Mouse (Mus musculus) limb, embryonic 11.5 days (tissue): ENCODE results near the gene Focad. TPM values are rescaled to one million over a fixed set of nuclear protein-coding genes. Genes with fewer than 3 reads are reported as not detected.

Source experiments
- ATAC-seq: fragments of 200-750 bp; cut with Nextera tagmentation; 2 replicates; pipeline ENCODE4 v1.8.0; 2017; ENCODE audit warnings: low read depth; ENCODE audit not compliant: insufficient number of reproducible peaks, low FRiP score, low TSS enrichment
- DNase-seq: peaks from one replicate; pipeline ENCODE4 v3.0.0-alpha.2; 2015; ENCODE audit warnings: low spot score
- H3K27ac ChIP-seq: fragments of 300-500 bp; sonication (generic); replicated peaks from 2 replicates; pipeline ENCODE4 v1.5.1; 2014; ENCODE audit warnings: low read depth, mild to moderate bottlenecking, low read length
- H3K27me3 ChIP-seq: fragments of 300-500 bp; sonication (generic); 2 replicates; pipeline ENCODE4 v1.6.1; 2014; ENCODE audit warnings: mild to moderate bottlenecking, low read length, mixed read lengths; ENCODE audit not compliant: control insufficient read depth, insufficient read depth
- H3K36me3 ChIP-seq: fragments of 300-500 bp; sonication (generic); 2 replicates; pipeline ENCODE4 v1.6.1; 2014; ENCODE audit warnings: mild to moderate bottlenecking, low read length, moderate library complexity, mixed read lengths; ENCODE audit not compliant: control insufficient read depth, insufficient read depth
- H3K4me1 ChIP-seq: fragments of 300-500 bp; sonication (generic); 2 replicates; pipeline ENCODE4 v1.6.1; 2014; ENCODE audit warnings: low read length, mixed read lengths; ENCODE audit not compliant: control insufficient read depth, insufficient read depth
- H3K4me2 ChIP-seq: fragments of 300-500 bp; sonication (generic); 2 replicates; pipeline ENCODE4 v1.6.1; 2014; ENCODE audit warnings: low read depth, mild to moderate bottlenecking, moderate library complexity; ENCODE audit not compliant: severe bottlenecking
- H3K4me3 ChIP-seq: fragments of 300-500 bp; sonication (generic); 2 replicates; pipeline ENCODE4 v1.5.1; 2014; ENCODE audit warnings: low read depth, low read length
- H3K9ac ChIP-seq: fragments of 300-500 bp; sonication (generic); 2 replicates; pipeline ENCODE4 v1.6.1; 2014; ENCODE audit warnings: mild to moderate bottlenecking, low read length
- H3K9me3 ChIP-seq: fragments of 300-500 bp; sonication (generic); 2 replicates; pipeline ENCODE4 v1.6.1; 2016; ENCODE audit warnings: low read length; ENCODE audit not compliant: control insufficient read depth
- WGBS: fragments of 180-500 bp; shearing (Covaris S2); extraction: QIAGEN DNeasy Blood & Tissue Kit; methylation state at CpG from one replicate; pipeline ENCODE4 v1.1.7; 2014; 5-methylcytosine and 5-hydroxymethylcytosine counted together
- polyA plus RNA-seq: library from polyadenylated mRNA; unstranded; fragments of >200 nt; fragmentation: Nextera tagmentation; extraction: Ambion mirVana; gene quantifications from 2 replicates; pipeline ENCODE4 v1.2.1, GENCODE M21; 2014

The Focad gene
- polyA plus RNA-seq, 1 experiment from 2014 or later, result 13.9 TPM

- Histone ChIP-seq H3K27ac (no peak overlapping the region), H3K4me3 (no peak overlapping the region), H3K9ac (no peak overlapping the region), H3K36me3 (no peaks in the 10 kb centered on the region), H3K27me3 (no peaks in the 10 kb centered on the region), H3K4me1 (no peaks in the 10 kb centered on the region), H3K4me2 (no peak overlapping the region), H3K9me3 (no peaks in the 10 kb centered on the region)
- ATAC-seq, result no peak
- WGBS, result 67% methylated on average over 8 of the region's 8 CpGs
- DNase-seq, result no peak
These were observed 251.5 kb downstream of the Focad start for GRCm38 (mm10) chr4:88345938-88346337.

GRCm38 (mm10) chr4:88350910-88351309, 256.5 kb downstream of the Focad start:
- H3K27me3 ChIP-seq, result no peaks in the 10 kb centered on the region
- DNase-seq (peak; percentile 78), ATAC-seq (no peak; the same call in 1 of the 2 replicates)
- H3K36me3 ChIP-seq, result no peaks in the 10 kb centered on the region
- H3K4me2 ChIP-seq, result no peak overlapping the region
- H3K27ac ChIP-seq, result no peak overlapping the region
- H3K9ac ChIP-seq, result no peak overlapping the region
- WGBS, result 3% methylated on average over 4 of the region's 4 CpGs
- no peaks in the 10 kb centered on the region for H3K4me1 ChIP-seq
- H3K9me3 ChIP-seq, result no peaks in the 10 kb centered on the region
- H3K4me3 ChIP-seq, result no peak overlapping the region

DNA sequence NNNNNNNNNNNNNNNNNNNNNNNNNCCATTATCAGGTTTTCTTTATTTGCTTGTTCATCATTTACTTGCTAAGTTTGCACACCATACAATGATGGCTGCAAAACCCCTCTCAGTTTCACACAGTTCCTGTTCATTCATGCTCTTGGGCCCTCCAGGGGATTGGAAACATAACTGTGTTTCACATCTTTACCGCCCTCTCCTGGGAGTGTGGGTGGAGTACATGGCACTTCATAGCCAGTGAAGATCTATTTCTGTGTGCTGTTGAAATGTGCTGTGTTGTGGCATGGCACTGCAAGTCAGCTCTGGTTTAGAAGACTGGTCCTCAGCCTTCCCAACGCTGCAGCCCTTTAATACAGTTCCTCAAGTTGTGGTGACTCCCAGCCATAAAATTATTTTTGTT, 262.2 kb downstream of the Focad start:
- H3K4me2 ChIP-seq, result no peak overlapping the region
- no peaks in the 10 kb centered on the region for H3K27me3 ChIP-seq
- DNase-seq, result no peak
- no peak overlapping the region for H3K4me3 ChIP-seq
- H3K4me1 ChIP-seq, result no peaks in the 10 kb centered on the region
- H3K36me3 ChIP-seq, result no peaks in the 10 kb centered on the region
- H3K27ac ChIP-seq, result no peak overlapping the region
- H3K9ac ChIP-seq, result no peak overlapping the region
- no peaks in the 10 kb centered on the region for H3K9me3 ChIP-seq
- WGBS, result 66% methylated on average over 2 of the region's 2 CpGs
- no peak for ATAC-seq

GRCm38 (mm10) chr4:88357431-88357830, 263.0 kb downstream of the Focad start:
- no peak for ATAC-seq
- 84% methylated on average over 3 of the region's 3 CpGs for WGBS
- no peaks in the 10 kb centered on the region for H3K36me3 ChIP-seq
- no peaks in the 10 kb centered on the region for H3K9me3 ChIP-seq
- no peaks in the 10 kb centered on the region for H3K4me1 ChIP-seq
- DNase-seq, result no peak
- H3K4me2 ChIP-seq, result no peak overlapping the region
- H3K27ac ChIP-seq, result no peak overlapping the region
- H3K9ac ChIP-seq, result no peak overlapping the region
- no peaks in the 10 kb centered on the region for H3K27me3 ChIP-seq
- no peak overlapping the region for H3K4me3 ChIP-seq

DNA sequence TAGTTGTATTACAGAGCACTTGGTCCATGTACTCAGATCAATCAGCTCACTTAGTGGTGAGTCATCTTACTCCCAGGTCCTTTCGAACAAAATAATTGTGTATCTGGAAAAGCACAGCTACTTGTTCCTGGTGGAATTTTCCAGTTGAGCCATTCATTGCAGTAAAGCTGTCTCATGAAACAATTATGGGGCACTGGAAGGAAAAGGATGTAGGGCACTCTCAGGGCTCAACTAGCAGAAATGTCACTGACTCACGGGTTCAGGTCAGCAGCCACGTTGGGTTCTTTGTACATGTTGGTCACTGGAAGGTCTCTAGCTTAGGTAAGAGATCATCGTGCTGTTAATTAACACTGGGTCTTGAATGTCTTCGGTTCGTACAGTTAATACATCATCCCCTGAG, 275.5 kb downstream of the Focad start:
- no peak overlapping the region for H3K4me3 ChIP-seq
- no peak overlapping the region for H3K9ac ChIP-seq
- no peak overlapping the region for H3K4me2 ChIP-seq
- H3K27ac ChIP-seq, result no peak overlapping the region
- H3K36me3 ChIP-seq, result no peaks in the 10 kb centered on the region
- no peaks in the 10 kb centered on the region for H3K27me3 ChIP-seq
- no peaks in the 10 kb centered on the region for H3K4me1 ChIP-seq
- no peak for ATAC-seq
- WGBS, result 80% methylated on average over 6 of the region's 6 CpGs
- no peaks in the 10 kb centered on the region for H3K9me3 ChIP-seq
- DNase-seq, result no peak

- Histone ChIP-seq H3K4me1 (no peaks in the 10 kb centered on the region), H3K36me3 (no peaks in the 10 kb centered on the region), H3K4me2 (no peak overlapping the region), H3K27ac (no peak overlapping the region), H3K4me3 (no peak overlapping the region), H3K9ac (no peak overlapping the region), H3K9me3 (no peaks in the 10 kb centered on the region), H3K27me3 (no peaks in the 10 kb centered on the region)
- 78% methylated on average over 8 of the region's 8 CpGs for WGBS
- no peak for DNase-seq
- no peak for ATAC-seq
These were observed 276.4 kb downstream of the Focad start for GRCm38 (mm10) chr4:88370819-88371218.

DNA sequence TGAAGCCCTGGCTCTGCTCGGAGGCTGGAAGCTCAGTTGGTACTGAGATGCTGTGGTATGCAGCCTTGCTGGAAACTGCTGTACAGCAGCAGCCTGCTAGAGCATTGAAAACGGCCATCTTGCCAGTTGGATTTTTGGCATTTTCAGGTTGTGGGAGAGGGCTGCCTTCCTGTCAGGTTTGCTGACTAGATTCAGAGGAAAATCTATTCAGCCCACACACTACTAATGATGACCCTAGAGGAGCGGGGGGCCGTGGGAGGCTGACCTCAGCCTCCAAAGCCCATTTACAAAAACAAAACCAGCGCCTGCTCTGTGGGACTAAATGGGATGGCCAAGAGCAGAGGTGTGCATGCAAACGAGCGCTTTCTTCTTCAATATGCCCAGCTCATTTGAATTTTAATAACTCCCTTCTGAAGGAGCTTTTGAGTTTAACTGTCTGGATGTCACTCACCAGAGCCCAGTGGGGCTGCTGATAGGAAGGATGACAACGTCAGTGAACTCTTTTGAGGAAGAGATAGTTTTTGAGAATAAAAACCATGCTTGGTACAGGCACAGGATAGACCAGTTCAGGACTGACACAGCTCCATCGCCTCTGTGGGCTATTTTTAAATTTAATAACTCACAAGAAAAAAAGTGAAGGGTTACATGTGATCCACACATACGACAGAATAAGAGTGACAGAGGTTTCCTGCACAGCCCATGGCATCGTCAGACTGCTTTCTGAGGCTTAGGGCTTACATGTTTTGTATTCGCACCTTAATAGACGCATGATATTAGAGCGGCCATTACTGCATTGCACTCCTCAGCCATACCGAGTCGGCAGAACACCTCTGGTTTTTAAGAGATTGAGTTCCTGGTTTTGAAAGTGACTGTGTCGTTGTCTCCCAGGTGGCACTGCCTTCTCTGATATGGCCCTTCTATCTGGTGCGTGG, 278.1 kb downstream of the Focad start:
- Histone ChIP-seq H3K9ac (no peak overlapping the region), H3K27ac (no peak overlapping the region), H3K4me1 (no peaks in the 10 kb centered on the region), H3K27me3 (no peaks in the 10 kb centered on the region), H3K4me3 (no peak overlapping the region), H3K9me3 (no peaks in the 10 kb centered on the region), H3K36me3 (no peaks in the 10 kb centered on the region), H3K4me2 (no peak overlapping the region)
- 84% methylated on average over 18 of the region's 18 CpGs for WGBS
- DNase-seq, result no peak
- no peak for ATAC-seq

- no peak for ATAC-seq
- Histone ChIP-seq H3K4me2 (no peak overlapping the region), H3K36me3 (no peaks in the 10 kb centered on the region), H3K4me3 (no peak overlapping the region), H3K27me3 (no peaks in the 10 kb centered on the region), H3K27ac (no peak overlapping the region), H3K9ac (no peak overlapping the region), H3K4me1 (no peaks in the 10 kb centered on the region), H3K9me3 (no peaks in the 10 kb centered on the region)
- 75% methylated on average over 1 of the region's 1 CpGs for WGBS
- DNase-seq, result no peak
These were observed 295.6 kb downstream of the Focad start for GRCm38 (mm10) chr4:88390036-88390435.
